Mouse (Mus musculus): ENCODE data around the gene Olfm2.
A peak's percentile ranks its signal among the peaks of the same experiment; 100 is the strongest.
"Not testable (repeated sequence)": the region's sequence is repeated elsewhere in the genome, so short reads cannot be mapped to it uniquely, and the experiment has no call there.

Gene Olfm2

GRCm38 (mm10) chr9:20651602-20652259, 94.4 kb downstream of the Olfm2 start, which contains the start of gene Pin1:
TSS of gene Pin1 (plus strand) at chr9:20652095.
- DNase-seq = peak; percentile 99 to 100

GRCm38 (mm10) chr9:20645121-20645520, 101.0 kb downstream of the Olfm2 start:
- DNase-seq = no peak

GRCm38 (mm10) chr9:20644360-20645081, 101.6 kb downstream of the Olfm2 start, which contains the start of gene Fbxl12:
TSS of gene Fbxl12 (minus strand) at chr9:20644767.
- peak; percentile 85 for DNase-seq

- no peak for DNase-seq
These were observed 102.4 kb downstream of the Olfm2 start for GRCm38 (mm10) chr9:20643781-20644180.

GRCm38 (mm10) chr9:20642896-20643466, 103.2 kb downstream of the Olfm2 start:
- peak; percentile 90 to 92 for DNase-seq

- peak; percentile 93 to 94 for DNase-seq
These were observed 103.9 kb downstream of the Olfm2 start, which contains the start of gene Ubl5 for GRCm38 (mm10) chr9:20642101-20642895. TSS of gene Ubl5 (plus strand) at chr9:20642878.

GRCm38 (mm10) chr9:20641501-20641900, 104.6 kb downstream of the Olfm2 start:
- no peak for DNase-seq

- no peak for DNase-seq
These were observed 106.7 kb downstream of the Olfm2 start for GRCm38 (mm10) chr9:20639486-20639885.

- DNase-seq = no peak
These were observed 107.6 kb downstream of the Olfm2 start for GRCm38 (mm10) chr9:20638552-20638951.

- DNase-seq = no peak
These were observed 109.4 kb downstream of the Olfm2 start for GRCm38 (mm10) chr9:20636790-20637189.

- no peak for DNase-seq
These were observed 109.9 kb downstream of the Olfm2 start for GRCm38 (mm10) chr9:20636256-20636655.

- DNase-seq = not testable (repeated sequence)
These were observed 110.5 kb downstream of the Olfm2 start for GRCm38 (mm10) chr9:20635676-20636075.

- no peak for DNase-seq
These were observed 114.8 kb downstream of the Olfm2 start for GRCm38 (mm10) chr9:20631332-20631731.

Measured in kidney, postnatal 36 days (tissue).